Mouse (Mus musculus): ENCODE data around the gene Actg2. TPM values are rescaled to one million over a fixed set of nuclear protein-coding genes. Genes with fewer than 3 reads are reported as not detected.
A peak's percentile ranks its signal among the peaks of the same experiment; 100 is the strongest.
"Not testable (repeated sequence)": the region's sequence is repeated elsewhere in the genome, so short reads cannot be mapped to it uniquely, and the experiment has no call there.

Gene Actg2
- 11.0 and 13.2 TPM in 2 replicates for polyA plus RNA-seq (2014; fragmentation: Nextera tagmentation; extraction: Ambion mirVana)

DNA sequence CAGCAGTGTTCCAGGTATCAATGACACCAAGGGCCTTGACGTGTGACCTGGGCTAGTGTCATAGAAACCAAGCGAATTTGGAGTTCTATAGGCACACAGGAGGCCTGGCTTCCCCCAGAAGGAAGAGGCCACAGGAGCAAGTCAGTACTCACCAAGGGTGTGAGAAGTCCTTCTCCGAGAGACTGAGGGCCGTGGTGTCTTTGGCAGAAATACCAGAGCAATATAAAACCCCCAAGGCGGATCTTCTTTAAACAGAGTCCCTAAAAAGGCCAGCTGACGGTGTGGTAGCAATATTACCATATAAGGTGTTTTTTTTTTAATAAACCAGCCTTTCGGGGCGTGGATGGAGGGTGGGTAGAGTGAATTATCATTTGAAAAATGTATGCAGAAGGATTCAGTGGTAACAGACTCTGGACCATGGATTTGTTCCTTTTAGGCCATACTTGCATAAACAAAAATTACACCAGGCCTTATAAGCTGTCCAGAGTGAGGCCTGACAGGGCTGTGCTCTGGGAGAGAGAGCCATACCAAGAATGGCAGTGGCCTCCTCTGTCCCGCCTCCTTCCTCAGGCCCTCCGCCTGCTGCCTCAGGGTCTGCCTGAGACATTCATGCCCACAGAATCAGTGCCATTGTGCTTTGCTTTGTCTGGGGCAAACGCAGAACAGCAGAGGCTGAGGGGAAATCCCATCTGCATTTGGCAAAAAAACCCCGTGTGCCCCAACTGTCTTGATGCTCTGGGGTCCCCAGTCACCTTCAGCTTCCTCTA is at the start of gene Actg2:
Actg2 (minus strand) TSS at position 238 of the 767 bp plus-strand sequence.
- Histone ChIP-seq H3K4me2 (ENCODE audit: low read depth, low read length) (no peak within 1 kb of the TSS), H3K36me3 (ENCODE audit: control insufficient read depth, insufficient read depth, low read length) (no peaks in the 10 kb centered on the region), H3K9ac (ENCODE audit: low read depth, low read length) (no peak within 1 kb of the TSS), H3K4me1 (ENCODE audit: control insufficient read depth, insufficient read depth, low read length) (0 out of 2 replicates have a peak, but pooled peaks cover 3% of the 10 kb centered on the region), H3K27me3 (replicated peaks; ENCODE audit: control insufficient read depth, insufficient read depth, low read length) (no peaks in the 10 kb centered on the region), H3K9me3 (ENCODE audit: control insufficient read depth, low read length) (no peaks in the 10 kb centered on the region), H3K4me3 (ENCODE audit: low read depth, low read length) (no peak within 1 kb of the TSS), H3K27ac (replicated peaks; ENCODE audit: low read depth, low read length) (no peak within 1 kb of the TSS)
- ATAC-seq (ENCODE audit: low read depth) (no peak), DNase-seq (ENCODE audit: low spot score) (no peak)
- WGBS, result 54% methylated on average over 12 of the region's 12 CpGs

DNA sequence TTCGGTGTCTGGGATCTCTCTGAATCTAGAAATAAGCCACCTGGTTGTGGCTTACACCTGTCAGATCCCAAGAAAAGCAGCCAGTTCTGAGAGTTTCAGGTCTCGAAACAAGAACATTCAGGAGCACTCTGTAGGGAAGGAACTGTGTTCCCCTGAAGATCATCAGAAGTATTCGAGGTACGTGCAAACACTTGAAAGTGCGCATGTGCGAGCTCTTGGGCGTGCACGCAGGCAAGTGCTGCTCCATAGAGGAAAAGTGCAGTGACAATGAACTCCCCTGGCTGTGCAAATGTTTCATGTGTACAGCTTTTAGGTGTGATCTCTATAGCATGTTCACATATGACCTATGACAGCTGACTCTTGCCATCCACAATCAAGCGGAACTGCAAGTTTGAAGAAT is 49.3 kb upstream of the Actg2 start:
- H3K4me1 ChIP-seq (ENCODE audit: control insufficient read depth, insufficient read depth, low read length); H3K9me3 ChIP-seq (ENCODE audit: control insufficient read depth, low read length); H3K27ac ChIP-seq (replicated peaks; ENCODE audit: low read depth, low read length); H3K36me3 ChIP-seq (ENCODE audit: control insufficient read depth, insufficient read depth, low read length); H3K4me3 ChIP-seq (ENCODE audit: low read depth, low read length); ATAC-seq (ENCODE audit: low read depth); H3K27me3 ChIP-seq (replicated peaks; ENCODE audit: control insufficient read depth, insufficient read depth, low read length); H3K4me2 ChIP-seq (ENCODE audit: low read depth, low read length); DNase-seq (ENCODE audit: low spot score); H3K9ac ChIP-seq (ENCODE audit: low read depth, low read length): not testable (repeated sequence)
- 88% methylated on average over 9 of the region's 9 CpGs for WGBS

DNA sequence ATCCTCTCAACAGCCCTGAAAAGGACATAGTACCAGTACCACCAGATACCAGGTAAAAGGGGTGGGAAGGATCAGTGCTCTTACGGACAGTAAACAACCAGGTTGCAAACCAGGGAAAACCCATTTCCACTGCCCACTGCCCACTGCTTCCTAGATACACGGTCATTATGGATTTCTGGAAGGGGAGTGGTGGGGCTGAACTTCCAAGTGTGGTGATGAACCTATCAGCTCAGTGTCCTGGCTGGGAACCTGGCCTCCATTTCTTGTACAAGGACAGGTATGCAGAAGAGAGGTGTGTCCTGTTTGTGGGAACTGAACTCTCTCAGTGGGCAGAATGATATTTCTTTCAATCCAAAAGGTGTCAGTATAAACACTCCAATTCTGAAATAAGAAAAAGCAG is 47.5 kb upstream of the Actg2 start:
- ATAC-seq (ENCODE audit: low read depth) (no peak), DNase-seq (ENCODE audit: low spot score) (no peak)
- 71% methylated on average over 2 of the region's 2 CpGs for WGBS
- H3K27me3 ChIP-seq (replicated peaks; ENCODE audit: control insufficient read depth, insufficient read depth, low read length), result 0 out of 2 replicates have a peak, but pooled peaks cover 3% of the 10 kb centered on the region
- H3K9me3 ChIP-seq (ENCODE audit: control insufficient read depth, low read length), result no peaks in the 10 kb centered on the region
- H3K36me3 ChIP-seq (ENCODE audit: control insufficient read depth, insufficient read depth, low read length), result no peaks in the 10 kb centered on the region
- H3K4me3 ChIP-seq (ENCODE audit: low read depth, low read length), result no peak overlapping the region
- H3K4me2 ChIP-seq (ENCODE audit: low read depth, low read length), result no peak overlapping the region
- H3K27ac ChIP-seq (replicated peaks; ENCODE audit: low read depth, low read length), result no peak overlapping the region
- no peak overlapping the region for H3K9ac ChIP-seq (ENCODE audit: low read depth, low read length)
- H3K4me1 ChIP-seq (ENCODE audit: control insufficient read depth, insufficient read depth, low read length), result no peaks in the 10 kb centered on the region

DNA sequence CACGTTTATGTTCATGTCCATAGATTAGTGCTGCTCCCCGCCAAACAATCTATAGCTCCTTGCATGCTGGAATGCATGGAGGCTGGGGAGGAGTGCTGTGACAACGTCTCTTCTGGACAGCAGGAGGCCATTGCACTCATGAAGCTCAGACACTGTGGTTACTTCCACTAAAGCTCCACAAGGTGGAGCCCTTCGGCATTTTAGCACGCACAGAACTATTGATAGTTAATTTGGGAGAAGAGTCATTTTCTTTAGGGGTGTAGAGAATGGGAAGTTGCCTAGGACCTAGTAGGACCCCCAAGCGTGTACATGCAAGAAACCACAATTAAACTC is 46.8 kb upstream of the Actg2 start:
- ATAC-seq (ENCODE audit: low read depth), result peak; percentile 67; the same call in 1 of the 2 replicates
- no peaks in the 10 kb centered on the region for H3K36me3 ChIP-seq (ENCODE audit: control insufficient read depth, insufficient read depth, low read length)
- under 1% methylated on average over 6 of the region's 6 CpGs for WGBS
- H3K9me3 ChIP-seq (ENCODE audit: control insufficient read depth, low read length), result no peaks in the 10 kb centered on the region
- no peak overlapping the region for H3K4me3 ChIP-seq (ENCODE audit: low read depth, low read length)
- H3K9ac ChIP-seq (ENCODE audit: low read depth, low read length), result no peak overlapping the region
- DNase-seq (ENCODE audit: low spot score), result peak; percentile 79
- peak overlapping the region; percentile 26; the same call in 1 of the 2 replicates for H3K4me2 ChIP-seq (ENCODE audit: low read depth, low read length)
- H3K27me3 ChIP-seq (replicated peaks; ENCODE audit: control insufficient read depth, insufficient read depth, low read length), result 0 out of 2 replicates have a peak, but pooled peaks cover 3% of the 10 kb centered on the region
- no peaks in the 10 kb centered on the region for H3K4me1 ChIP-seq (ENCODE audit: control insufficient read depth, insufficient read depth, low read length)
- no peak overlapping the region for H3K27ac ChIP-seq (replicated peaks; ENCODE audit: low read depth, low read length)

DNA sequence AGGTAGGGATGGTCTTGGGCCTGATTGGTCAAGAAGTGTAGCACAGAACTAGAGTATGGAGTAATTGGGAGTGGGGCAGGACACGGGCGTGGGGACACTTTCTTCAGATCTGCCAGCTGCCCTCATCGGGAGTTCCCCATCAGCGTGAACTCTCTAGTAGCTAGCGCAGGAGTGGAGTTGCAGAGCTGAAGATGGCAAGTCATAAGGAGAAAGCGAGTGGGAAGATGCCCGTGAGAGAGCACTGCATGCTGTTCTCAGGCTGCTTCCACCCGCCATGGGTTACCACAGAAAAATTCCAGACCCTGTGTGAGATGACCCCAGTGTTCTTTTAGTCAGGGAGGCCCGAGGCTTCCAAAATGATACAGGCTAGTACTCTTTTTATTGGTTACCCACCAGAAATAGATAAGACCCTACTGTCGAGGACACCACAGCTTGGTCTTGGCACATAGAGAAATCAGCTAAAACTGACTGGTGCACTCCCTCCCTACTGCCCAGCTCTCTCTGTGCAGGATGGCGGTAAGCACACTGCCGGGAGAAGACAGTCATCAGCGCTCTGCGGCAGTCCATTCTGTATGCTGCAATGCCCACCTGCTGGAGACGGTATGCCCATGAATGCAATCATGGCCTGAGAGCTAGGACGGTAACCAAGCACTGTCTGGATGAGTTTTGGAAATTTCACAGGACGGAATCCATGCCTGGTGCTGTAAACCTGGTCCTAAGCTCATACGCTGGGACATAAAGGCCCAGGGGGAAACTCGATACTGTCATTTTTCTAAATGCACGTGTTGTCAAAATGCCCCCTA is 46.3 kb upstream of the Actg2 start:
- no peak overlapping the region for H3K9ac ChIP-seq (ENCODE audit: low read depth, low read length)

DNA sequence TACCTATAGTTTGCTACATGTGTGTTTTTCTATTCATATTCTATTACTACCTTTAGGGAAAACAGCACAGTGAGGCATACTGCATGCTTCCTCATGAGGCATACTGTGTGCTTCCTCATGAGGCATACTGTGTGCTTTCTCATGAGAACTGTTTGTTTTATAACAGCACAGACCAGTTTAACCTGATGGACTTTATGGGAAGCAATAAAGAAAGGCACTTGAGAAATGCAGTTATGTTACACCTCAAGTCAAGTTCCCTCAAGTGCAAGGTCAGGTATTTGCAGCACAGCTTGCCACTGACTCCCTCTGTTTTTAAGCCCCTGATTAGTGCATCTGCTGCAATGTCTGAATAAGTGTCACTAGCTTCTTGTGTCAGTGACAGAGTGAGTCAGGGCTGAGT is 41.5 kb upstream of the Actg2 start:
- Histone ChIP-seq H3K27me3 (replicated peaks; ENCODE audit: control insufficient read depth, insufficient read depth, low read length) (0 out of 2 replicates have a peak, but pooled peaks cover 3% of the 10 kb centered on the region), H3K4me2 (ENCODE audit: low read depth, low read length) (no peak overlapping the region), H3K9ac (ENCODE audit: low read depth, low read length) (no peak overlapping the region), H3K9me3 (ENCODE audit: control insufficient read depth, low read length) (no peaks in the 10 kb centered on the region), H3K4me1 (ENCODE audit: control insufficient read depth, insufficient read depth, low read length) (no peaks in the 10 kb centered on the region), H3K27ac (replicated peaks; ENCODE audit: low read depth, low read length) (no peak overlapping the region), H3K4me3 (ENCODE audit: low read depth, low read length) (no peak overlapping the region), H3K36me3 (ENCODE audit: control insufficient read depth, insufficient read depth, low read length) (no peaks in the 10 kb centered on the region)
- ATAC-seq (ENCODE audit: low read depth) (no peak), DNase-seq (ENCODE audit: low spot score) (no peak)

More for the DNA sequence above, 46.3 kb upstream of the Actg2 start:
- Histone ChIP-seq H3K4me2 (ENCODE audit: low read depth, low read length) (peak overlapping the region; percentile 26; the same call in 1 of the 2 replicates), H3K27ac (replicated peaks; ENCODE audit: low read depth, low read length) (no peak overlapping the region), H3K27me3 (replicated peaks; ENCODE audit: control insufficient read depth, insufficient read depth, low read length) (0 out of 2 replicates have a peak, but pooled peaks cover 3% of the 10 kb centered on the region), H3K9me3 (ENCODE audit: control insufficient read depth, low read length) (no peaks in the 10 kb centered on the region), H3K4me1 (ENCODE audit: control insufficient read depth, insufficient read depth, low read length) (no peaks in the 10 kb centered on the region), H3K36me3 (ENCODE audit: control insufficient read depth, insufficient read depth, low read length) (no peaks in the 10 kb centered on the region), H3K4me3 (ENCODE audit: low read depth, low read length) (no peak overlapping the region)
- no peak for DNase-seq (ENCODE audit: low spot score)
- ATAC-seq (ENCODE audit: low read depth), result no peak
- 38% methylated on average over 20 of the region's 20 CpGs for WGBS

DNA sequence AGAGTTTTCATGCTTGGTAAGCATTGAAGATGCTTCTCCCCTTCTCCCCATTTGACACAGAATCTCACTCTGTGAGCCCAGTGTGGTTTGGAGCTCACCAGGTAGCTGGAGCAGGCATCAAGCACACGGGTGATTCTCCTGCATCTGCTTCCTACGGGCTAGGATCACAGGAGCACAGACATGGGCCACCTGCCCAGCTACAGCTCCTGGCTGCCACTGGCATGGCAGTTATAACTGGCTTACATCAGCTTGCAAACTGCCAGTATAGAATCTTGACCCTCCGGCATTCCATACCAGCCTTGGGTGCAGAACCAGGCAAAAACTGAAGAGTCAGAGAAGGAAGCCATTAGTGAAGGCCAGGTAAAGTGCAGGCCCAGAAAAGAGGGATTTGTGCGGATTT is 39.5 kb upstream of the Actg2 start:
- WGBS, result 68% methylated on average over 4 of the region's 4 CpGs
- no peak overlapping the region for H3K27ac ChIP-seq (replicated peaks; ENCODE audit: low read depth, low read length)
- no peaks in the 10 kb centered on the region for H3K9me3 ChIP-seq (ENCODE audit: control insufficient read depth, low read length)
- peaks cover 8% of the 10 kb centered on the region for H3K4me1 ChIP-seq (ENCODE audit: control insufficient read depth, insufficient read depth, low read length)
- ATAC-seq (ENCODE audit: low read depth), result no peak
- H3K27me3 ChIP-seq (replicated peaks; ENCODE audit: control insufficient read depth, insufficient read depth, low read length), result no peaks in the 10 kb centered on the region
- no peak overlapping the region for H3K4me2 ChIP-seq (ENCODE audit: low read depth, low read length)
- H3K36me3 ChIP-seq (ENCODE audit: control insufficient read depth, insufficient read depth, low read length), result no peaks in the 10 kb centered on the region
- H3K4me3 ChIP-seq (ENCODE audit: low read depth, low read length), result no peak overlapping the region
- DNase-seq (ENCODE audit: low spot score), result no peak
- no peak overlapping the region for H3K9ac ChIP-seq (ENCODE audit: low read depth, low read length)

DNA sequence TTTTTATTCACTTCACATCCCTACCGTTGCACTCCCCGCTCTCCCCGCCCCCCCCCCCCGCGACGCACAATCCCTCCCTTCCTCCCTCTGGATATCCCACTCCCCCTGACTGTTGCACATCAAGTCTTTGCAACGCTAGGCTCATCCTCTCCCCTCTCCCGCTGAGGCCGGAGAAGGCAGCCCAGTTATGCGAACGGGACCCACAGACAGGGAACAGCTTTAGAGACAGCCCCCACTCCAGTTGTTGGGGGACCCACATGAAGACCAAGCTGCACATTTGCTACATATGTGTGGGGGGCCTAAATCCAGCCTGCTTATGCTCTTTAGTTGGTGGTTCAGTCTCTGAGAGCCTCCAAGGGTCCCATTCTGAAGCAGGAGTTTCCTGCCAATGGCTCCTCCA is 36.6 kb upstream of the Actg2 start, which contains the start of gene Stambp:
Stambp (minus strand) TSS at position 59 of the 400 bp plus-strand sequence.
- Histone ChIP-seq H3K4me1 (ENCODE audit: control insufficient read depth, insufficient read depth, low read length) (peaks cover 8% of the 10 kb centered on the region), H3K36me3 (ENCODE audit: control insufficient read depth, insufficient read depth, low read length) (peaks cover 18% of the 10 kb centered on the region), H3K27me3 (replicated peaks; ENCODE audit: control insufficient read depth, insufficient read depth, low read length) (no peaks in the 10 kb centered on the region), H3K27ac (replicated peaks; ENCODE audit: low read depth, low read length) (peak within 1 kb of the TSS; percentile 80), H3K9ac (ENCODE audit: low read depth, low read length) (peak within 1 kb of the TSS; percentile 84), H3K4me3 (ENCODE audit: low read depth, low read length) (peak within 1 kb of the TSS; percentile 82), H3K9me3 (ENCODE audit: control insufficient read depth, low read length) (no peaks in the 10 kb centered on the region), H3K4me2 (ENCODE audit: low read depth, low read length) (peak within 1 kb of the TSS; percentile 85)
- ATAC-seq (ENCODE audit: low read depth) (peak; percentile 75), DNase-seq (ENCODE audit: low spot score) (peak; percentile 20)
- WGBS, result 0% methylated on average over 9 of the region's 11 CpGs
